Mouse (Mus musculus) thymus, postnatal 10 days (tissue): ENCODE results near the gene Mettl14.

Source experiments
- DNase-seq, 2 experiments: peaks; one replicate each; pipeline ENCODE4 v3.0.0; 2021; ENCODE audit warnings: low spot score in 2 of 2

Gene Mettl14

DNA sequence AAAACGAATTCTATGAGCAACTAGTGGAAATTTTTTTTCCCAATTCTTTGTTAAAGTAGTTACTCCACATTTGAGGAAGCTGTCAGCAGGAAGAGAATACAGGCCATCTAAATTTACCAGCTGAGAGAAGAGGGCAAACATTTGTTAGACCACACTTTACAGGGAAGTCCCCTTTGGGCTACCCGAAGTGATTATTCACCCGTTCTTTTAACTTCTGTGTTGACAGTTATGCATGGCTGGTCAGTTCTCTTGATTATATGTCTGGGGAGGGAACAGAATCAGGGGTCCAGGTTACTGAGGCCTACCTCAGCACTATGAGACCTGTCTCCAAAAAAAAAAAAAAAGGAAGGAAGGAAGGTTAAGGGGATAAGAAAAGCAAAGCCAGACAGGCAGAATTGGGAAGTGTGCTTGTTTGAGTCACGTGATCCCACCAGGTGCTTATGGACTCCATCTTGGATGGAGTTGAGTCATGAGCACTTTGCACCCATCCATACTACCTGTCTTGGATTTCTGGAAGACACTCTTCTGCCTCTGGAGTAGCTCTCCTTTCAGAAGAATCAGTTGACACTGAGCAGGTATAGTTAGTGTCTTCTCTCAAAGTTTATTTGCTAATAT, 29.4 kb downstream of the Mettl14 start:
- DNase-seq, result no peak

DNA sequence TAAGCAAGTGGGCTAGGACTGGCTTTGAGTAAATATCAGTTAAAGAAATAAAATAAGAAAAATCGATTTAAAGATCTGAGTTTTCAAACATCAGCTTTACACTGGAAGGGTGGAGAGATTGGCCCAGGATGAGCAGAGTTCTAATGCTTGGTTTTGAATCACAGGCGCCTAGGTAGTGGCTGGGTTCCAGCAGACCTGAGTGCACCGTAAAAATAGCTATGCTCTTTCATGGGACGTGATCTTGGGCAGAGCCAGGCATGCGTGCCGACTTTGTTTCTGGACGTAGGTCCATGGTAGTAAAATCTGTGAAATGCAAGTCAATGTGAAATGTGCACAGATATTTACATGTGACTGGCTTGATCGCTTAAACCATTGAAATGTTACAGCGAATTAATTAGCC, 31.5 kb downstream of the Mettl14 start:
- no peak for DNase-seq

DNA sequence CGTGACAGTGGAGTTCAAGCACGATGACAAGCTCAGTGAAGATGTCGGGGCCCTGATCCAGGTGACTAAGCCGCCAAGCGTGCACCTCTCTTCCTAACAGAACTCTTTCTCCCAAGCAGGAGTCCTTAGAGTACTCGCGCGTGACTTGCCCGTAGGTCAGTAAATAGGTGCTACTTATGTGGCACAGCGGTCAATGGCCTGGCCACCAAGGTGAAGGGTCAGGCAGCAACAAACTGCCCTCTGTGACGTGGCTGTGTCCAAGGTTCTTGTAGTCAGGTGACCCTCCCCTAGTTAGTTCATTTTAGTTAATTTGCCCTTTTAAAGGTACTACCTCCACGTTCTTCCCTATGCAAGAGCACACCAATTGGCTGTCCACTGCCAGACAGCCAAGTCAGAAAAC, 32.2 kb downstream of the Mettl14 start:
- DNase-seq, result no peak

DNA sequence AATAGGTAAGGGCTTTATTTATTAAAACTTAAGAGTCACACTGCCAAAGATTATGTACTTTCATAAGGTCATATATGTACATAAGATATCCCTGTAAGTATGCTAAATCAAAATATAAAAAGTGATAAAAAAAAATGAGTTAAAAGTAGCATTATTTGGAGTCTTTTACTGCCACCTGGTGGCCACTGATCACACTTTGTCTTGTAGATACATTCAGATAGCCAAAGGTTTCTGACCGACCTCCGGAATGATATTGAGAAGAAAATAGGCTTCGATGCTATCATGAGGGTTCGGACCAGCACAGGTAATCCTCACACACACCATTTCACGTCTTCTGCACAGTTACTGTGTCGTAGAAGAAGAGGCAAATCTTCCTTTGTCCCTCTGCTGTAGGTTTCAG, 32.7 kb downstream of the Mettl14 start:
- peak in 1 of 2 experiments; percentile 16 for DNase-seq

DNA sequence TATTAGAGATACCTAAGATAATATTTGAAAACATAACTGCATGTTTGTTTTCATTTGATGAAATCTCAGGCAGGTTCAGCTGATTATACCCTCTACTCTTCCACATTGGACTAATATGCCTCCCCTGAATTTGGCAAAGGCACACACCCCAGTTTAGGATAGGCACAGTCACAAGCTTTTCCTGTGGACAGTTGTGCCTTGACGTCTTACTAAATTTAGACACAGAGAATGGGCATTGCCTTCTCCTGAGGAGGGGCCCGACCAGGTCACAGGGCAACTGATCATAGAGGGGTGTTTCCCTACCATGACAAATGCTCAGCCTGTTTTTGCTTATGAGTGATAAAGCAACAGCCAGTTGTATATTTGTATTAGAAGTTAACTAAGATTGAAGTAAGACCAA, 34.4 kb downstream of the Mettl14 start:
- no peak for DNase-seq

DNA sequence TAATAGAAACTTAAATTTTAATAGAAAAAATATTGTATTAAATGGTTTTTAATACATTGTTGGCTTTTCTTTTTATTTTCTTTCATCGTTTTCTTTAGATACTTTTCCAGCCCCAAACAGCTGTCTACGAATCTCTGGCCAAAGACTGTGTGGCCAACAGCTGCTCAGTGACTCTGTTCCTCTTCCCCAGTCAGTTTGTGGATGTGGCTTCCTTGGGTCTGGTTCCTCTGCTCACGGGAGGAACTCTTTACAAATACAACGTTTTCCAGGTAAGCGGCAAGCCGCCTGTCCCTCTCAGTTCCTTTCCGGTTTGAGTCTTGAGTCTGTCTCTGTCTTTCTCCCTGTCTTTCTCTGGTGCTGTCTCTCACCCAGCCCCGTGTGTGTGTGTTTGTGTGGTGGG, 35.3 kb downstream of the Mettl14 start:
- DNase-seq, result no peak

DNA sequence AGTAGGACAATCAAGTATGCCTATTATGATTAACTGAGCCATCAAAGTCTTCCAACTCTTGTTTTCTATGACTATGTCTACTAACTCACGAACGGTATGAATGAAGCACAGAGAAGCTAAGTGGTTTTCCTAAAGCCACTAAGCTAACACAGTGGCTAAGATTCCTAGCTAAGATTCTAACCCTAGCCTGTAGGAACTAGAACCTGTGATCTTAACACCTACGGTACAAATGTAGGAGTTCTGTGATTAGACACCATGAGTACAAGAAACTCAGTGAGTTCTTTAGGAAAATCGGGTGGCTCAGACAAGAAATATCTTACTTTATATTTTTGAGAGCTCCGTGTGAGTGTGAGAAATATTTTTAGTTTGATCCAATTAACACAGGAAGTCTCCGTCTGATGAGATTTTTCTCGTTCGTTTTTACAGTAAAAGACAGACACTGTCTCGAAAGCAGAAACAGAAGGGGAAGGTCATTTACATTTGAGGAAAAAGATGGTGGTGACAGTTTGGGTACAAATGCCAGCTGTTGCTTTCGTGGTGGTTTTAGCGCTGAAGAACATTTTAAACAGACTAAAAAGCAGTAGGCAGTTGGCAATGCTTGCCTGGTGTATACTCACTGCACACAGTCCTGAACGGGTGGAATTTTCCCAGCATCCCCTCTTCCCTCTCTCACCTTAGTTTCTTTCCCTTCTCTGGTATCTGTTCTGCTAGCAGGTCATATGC, 37.7 kb downstream of the Mettl14 start:
- DNase-seq, result no peak

DNA sequence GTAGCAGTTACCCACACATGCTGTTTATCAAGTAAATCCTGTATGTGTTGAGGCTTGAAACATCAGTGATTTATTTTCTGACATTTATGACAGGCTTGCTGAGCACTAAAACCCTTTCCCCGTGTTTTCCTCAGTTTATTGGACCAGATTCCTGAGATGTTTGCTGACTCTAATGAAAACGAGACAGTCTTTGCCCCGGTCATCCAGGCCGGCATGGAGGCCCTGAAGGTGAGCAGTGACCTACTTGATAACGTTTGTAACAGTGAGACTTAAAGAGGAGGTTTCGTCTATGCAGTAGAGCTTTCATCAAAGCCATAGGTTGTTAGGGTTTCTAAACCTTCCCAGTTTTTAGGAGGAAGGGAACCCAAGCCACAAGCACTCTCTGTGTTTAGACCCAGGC, 42.2 kb downstream of the Mettl14 start:
- no peak for DNase-seq

DNA sequence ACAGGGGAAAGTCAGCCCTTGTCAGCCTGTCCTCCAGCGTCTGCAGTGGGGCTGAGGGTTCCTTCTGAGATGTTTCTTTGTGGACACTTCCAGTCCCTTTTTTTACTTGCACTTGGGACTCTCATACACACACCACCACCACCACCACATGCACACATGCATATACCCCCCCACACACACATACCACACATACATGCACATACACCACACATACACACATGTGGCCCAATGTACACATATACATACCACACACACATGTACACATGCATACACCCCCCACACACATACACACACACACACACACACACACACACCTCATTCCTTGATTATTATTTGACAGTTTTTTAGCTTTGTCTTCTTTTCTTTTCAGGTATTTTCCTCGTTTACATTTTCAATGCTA, 44.9 kb downstream of the Mettl14 start:
- DNase-seq, result no peak

DNA sequence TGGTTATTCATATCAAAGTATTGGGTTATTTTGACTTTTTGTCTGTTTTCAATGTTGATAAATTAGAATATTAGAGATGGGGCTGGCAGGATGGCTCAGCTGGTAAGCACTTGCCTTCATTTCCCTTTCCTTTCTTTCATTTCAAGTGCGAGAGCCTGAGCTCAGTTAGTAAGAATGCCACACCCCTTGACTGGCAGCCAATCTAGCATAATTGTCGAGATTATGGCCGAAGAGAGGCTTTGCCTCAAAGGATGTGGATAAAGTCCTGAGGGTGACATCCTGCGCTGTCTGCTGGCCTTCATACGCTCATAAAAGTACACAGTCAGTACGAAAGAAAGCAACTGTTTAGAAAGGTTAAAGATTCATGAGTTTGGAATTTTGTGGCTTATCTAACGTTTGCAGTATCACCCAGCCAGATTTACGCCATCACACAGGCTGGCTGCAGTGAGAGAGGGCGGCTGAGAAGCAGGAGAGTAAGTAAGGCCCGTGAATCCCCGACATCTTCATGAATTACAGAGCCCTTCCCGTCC, 47.2 kb downstream of the Mettl14 start:
- no peak for DNase-seq

DNA sequence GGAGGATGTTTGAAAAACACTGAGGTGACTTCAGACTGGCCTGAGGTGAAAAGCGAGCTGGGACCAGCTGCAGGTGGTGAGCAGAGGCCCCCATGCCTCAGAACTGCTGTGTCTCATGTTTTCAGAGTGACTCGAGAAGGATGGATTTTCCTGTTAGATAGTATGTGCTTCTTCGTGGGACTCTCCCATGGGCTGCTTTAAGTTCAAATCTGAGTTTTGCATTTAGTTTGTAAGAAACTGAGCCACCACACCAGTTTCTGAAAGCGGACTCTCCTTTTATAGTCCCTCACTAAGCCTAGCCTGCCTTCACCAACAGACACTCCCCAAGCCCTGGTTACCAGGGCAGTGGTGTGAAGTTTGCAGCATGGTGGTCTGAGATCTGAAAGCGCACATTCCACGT, 48.1 kb downstream of the Mettl14 start:
- DNase-seq, result no peak

DNA sequence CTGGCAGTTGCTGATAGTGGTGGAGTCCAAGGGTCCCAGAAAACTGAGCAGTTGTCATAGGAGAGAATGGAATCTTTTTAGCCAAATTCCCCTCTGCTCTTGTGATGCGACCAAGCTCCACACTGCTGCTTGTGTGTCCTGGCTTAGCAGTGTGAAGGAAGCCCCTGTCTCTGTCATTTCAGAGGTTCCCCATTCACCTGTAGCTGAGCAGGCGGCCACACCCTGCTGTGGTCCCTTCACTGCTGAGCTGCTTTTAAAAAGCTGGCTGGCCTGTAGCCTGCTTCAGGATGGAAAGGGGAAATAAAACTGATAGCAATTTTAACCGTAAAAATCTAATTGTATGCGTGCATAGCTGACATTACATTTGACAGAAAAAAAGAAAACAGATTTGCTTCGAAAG, 49.0 kb downstream of the Mettl14 start:
- no peak for DNase-seq

DNA sequence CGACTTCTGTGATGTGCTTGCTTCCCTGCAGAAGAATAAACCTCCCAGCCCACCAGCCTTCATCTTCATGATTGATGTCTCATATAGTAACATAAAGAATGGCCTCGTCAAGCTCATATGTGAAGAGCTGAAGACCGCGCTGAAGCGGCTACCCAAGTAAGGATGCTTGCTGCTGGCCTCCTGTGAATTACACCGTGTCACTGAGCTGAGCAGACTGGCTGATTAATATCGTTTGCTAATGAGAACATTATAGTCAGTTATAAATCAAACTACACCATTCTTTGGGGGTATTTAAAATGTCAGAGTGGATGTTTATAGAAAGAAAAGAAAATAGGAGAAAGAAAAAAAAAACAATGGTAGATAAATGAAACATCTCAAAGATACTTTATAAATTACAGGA, 49.5 kb downstream of the Mettl14 start:
- DNase-seq, result no peak

DNA sequence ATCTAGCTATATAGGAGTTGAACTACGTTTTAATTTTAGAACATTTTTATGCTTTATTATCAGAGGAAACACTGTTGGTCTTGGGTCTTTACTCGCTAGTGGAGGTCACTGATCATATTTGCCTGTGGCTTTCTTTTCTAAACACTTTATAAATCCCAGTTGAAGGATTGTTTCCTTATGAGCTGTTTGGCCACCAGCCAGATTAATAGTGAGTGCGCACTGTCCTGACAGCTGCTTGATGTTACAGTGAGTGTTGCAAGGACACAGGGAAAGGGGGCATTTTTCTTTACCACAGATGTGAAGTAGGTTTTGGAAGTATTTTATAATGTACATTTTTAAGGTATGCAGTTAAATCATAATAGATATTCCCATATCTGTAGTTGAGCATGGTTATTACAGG, 50.4 kb downstream of the Mettl14 start:
- no peak for DNase-seq

DNA sequence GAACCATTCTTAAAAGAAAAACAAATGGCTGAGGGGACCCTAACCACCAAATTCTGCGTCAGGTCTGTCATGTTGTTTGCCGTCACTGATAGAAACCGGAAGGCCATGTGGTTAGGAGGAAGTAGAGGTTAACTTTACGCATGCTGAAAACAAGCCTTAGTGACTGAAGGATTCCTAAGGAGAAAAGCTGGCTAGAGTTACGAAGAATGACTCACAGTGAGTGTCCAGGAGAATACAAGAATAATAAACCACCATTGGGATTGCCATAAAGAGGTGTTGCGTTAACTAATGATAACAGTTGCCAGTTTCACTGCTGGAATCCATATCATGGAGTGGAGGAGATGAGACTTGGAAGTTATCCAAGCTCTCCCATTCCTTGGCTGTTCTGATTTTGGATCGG, 51.0 kb downstream of the Mettl14 start:
- DNase-seq, result no peak

DNA sequence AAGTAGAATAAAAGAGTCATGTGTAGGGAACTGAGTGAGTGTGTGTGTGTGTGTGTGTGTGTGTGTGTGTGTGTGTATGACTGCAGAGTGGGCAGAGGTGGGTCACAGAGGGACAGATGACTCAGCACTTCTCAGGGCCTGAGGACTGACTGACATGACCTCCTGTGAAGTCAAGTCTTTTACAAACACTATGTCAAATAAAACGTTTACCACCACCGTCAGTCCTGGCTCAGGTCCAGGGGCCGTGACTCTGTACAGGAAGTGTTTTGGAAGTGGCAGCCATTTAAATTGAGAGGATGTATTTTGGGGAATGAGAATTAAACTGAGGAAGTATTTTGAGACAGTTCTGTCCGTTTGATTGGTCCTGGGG, 52.9 kb downstream of the Mettl14 start:
- DNase-seq, result no peak

DNA sequence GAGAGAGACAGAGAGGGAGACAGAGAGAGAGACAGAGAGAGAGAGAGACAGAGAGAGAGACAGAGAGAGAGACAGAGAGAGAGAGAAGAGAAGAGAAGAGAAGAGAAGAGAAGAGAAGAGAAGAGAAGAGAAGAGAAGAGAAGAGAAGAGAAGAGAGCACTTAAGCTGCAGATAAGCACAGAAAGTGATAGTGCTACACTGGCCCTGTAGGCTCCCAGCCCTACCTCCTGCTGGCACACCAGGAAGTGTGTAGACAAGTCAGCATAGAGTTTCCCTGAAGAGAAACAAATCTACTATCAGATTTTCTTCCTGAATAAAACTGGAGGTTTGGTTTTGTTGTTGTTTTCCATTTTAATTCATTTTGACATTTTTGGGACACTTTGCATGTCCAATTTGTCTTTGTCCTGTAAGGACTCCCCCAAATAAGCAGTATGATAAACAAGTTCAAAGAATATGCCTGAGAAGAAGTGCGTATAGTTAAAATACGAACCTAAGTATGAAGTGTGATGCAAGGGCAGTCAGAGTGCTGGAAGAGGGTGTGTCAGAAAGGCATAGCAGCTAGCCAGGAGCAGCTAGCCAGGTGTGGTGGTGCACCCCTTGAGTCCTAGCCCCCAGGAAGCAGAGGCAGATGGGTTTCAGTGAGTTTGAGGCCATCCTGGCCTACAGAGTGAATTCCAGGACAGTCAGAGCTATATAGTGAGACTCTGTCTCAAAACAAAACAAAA, 53.4 kb downstream of the Mettl14 start:
- no peak for DNase-seq

DNA sequence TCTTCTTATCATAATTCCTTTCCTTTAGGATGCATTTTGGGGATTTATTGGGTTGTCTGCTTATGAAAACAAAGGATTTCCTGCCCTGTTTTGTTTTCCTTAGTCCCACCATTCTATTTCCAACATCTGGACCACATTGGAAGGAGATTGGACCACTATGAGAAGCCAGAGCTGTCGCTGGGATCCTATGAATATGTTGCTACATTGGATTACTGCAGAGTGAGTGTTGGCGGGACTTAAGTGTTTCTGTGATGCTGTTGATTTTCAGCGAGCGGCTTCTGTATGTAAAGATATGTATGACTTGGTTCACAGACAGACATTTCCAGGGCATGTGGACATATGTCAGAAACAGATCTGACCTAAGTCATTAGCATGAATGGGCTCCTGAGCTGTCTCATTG, 55.7 kb downstream of the Mettl14 start:
- DNase-seq, result no peak

DNA sequence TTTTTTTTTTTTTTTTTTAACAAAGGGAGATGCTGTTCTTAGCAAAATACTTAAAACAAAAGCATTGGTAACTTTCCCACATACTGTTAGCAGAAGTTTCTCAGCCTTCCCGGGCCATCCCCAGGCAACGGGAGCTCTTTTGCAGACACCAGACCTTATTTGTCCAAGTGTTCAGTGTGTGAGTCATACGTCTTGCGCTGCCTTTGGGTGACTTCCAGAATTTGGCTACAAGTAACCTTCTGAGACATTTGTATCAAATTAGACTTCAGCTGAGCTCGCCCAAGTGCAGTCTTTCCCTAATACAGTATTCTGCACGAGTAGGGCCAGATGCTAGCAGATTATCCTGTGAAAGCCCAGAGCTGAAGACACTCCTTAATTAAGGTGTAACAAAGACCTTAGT, 56.7 kb downstream of the Mettl14 start:
- no peak for DNase-seq

DNA sequence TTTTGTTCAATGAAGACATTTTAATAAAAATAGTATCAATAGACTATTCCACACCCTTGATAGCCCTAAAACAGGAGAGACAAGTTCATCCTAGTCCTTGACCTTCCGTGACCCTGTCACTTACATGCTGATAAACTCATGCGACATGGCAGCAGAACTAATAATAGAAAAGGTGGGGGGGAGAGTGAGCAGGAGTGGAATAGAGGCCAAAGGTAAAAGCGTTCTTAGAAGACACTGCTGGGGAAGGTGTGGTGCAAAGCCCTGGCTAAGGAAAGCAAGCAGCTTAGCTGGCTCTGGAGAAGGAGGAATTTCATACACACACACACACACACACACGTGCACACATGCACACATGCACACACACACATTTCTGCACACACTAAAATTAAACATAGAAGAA, 61.6 kb downstream of the Mettl14 start:
- DNase-seq, result no peak

DNA sequence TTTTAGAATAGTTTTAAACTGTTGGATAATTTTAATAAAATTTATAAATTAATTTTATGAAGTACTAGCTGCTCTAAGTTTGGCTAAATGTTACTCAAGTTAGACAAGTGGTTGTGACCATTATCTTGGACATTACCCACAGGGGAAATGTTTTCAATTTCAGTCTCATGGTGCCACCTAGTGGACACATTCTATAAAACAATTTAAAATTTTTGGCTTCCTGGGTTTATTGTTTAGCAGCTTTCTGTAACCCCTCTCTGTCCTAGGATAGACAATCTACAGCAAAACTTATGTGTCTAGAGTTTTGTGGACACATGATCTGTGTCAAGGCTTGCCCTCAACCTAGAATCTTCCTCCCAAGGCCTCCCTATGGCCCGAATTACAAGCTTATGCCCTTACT, 63.8 kb downstream of the Mettl14 start:
- peak in 1 of 2 experiments; percentile 35 for DNase-seq

DNA sequence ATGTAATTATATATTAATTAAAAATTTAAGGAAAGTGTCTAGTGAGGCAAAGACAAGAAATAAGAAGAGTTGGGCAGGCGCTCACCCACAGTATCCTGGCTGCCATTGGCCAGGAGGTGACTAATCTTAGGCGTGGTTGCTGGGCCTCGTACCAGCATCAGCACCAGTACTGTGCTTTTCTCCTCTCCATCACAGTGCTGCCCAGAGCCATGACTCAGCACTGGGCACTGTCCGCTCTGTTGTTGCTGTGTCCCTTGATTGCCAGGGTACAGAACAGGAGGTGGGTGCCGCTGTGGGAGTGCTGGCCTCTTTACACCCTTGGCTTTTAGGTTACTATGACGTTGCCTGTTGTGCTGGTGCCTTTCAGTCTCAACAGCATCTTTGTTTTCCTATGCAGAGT, 64.3 kb downstream of the Mettl14 start:
- DNase-seq, result no peak

DNA sequence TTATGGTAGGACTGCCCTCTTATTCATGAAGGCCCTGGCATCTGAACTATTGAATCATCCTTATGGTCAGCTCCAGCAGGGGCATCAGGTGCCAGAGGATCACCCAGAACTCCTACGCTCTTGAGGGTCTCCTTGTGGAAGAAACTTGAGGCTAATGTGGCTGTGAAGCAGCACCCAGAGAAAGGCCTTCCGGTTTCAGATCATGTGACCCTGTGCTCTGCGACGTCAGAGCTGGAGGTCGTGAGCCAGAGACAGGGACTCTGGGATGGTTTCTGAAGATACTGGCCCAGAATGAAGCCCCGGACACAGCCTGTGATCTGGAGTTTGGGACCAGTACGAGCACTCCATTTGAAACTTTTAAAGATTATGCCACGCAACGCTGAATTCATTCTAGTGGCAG, 65.6 kb downstream of the Mettl14 start:
- no peak for DNase-seq
